In the genomic region with DNA sequence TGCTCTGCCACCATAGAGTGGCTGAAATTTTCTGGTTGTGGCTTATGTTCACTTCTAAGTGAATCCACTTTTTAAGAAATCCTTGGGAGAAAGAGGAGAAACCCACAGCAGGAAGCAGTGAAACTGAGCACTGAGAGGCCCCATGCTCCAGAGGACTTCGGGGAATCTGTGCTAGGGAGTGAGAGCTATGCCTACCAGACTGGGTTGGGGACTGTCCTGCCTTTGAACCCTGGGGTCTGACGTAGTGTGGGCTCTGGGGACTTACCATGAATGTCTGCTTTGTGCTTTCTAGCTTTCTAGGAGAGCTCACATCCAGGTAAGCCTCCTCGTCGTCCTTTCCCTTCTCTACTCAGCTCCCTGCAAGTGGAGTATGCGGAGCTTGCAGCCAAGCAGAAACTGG, we compare ENCODE assay signal across 30 mouse cellular contexts. TPM values are rescaled to one million over a fixed set of nuclear protein-coding genes. Genes with fewer than 3 reads are reported as not detected.
DNase-seq lines count a peak whose midpoint lies in the region; ATAC-seq lines count a peak whose summit lies in the region.
"Had no signal": no experiment of that assay in that cellular context is flagged by ENCODE, and none has a peak within 500 bp of the region (broad histone marks: within the 10 kb centered on the region; RNA-seq: fewer than 3 reads in every experiment).

No protein-coding gene starts in this region.

- DNase-seq in embryo, embryonic 11 days = peak; percentile 10
- no peak for DNase-seq in embryo, embryonic 10 days (ENCODE audit: low spot score)
- no peak for DNase-seq in kidney, adult 11 months
- no peak for DNase-seq in right cerebral cortex, postnatal 10 days (ENCODE audit: low spot score in 2 of 2)
- no peak for DNase-seq in layer of hippocampus, adult 9-11 months
- DNase-seq in layer of hippocampus, postnatal 36 days = no peak
- DNase-seq: adrenal gland, postnatal 14 days; cerebellum, adult 11 months; cerebellum, adult 9-10 months; cerebellum, postnatal 36 days; heart, adult 2 months; heart, postnatal 36 days; kidney, postnatal 4 days; liver; lung, embryonic 14.5 days; lung, postnatal 14 days; thymus, adult 18-20 months; thymus, postnatal 25 days had no signal

- WGBS in kidney, embryonic 16.5 days = 37% methylated on average over 5 of the region's 5 CpGs
- WGBS in limb, embryonic 12.5 days = 41% methylated on average over 5 of the region's 5 CpGs

- no peak for ATAC-seq in kidney, embryonic 16.5 days (ENCODE audit: low FRiP score, low TSS enrichment)
- ATAC-seq in limb, embryonic 12.5 days (ENCODE audit: insufficient number of reproducible peaks, insufficient read depth, low FRiP score, low TSS enrichment, low read depth) = 0 out of 2 replicates have a peak, but pooled peaks have one; percentile 74
- ATAC-seq: forebrain, embryonic 15.5 days; intestine, postnatal 0 days; midbrain, embryonic 15.5 days had no signal

- no peaks in the 10 kb centered on the region for H3K27me3 ChIP-seq in kidney, embryonic 16.5 days (ENCODE audit: insufficient read depth, low read length)
- no peaks in the 10 kb centered on the region for H3K27me3 ChIP-seq in limb, embryonic 12.5 days
- H3K27me3 ChIP-seq: CH12.LX; forebrain, embryonic 15.5 days; heart, embryonic 15.5 days; hindbrain, embryonic 13.5 days; midbrain, embryonic 15.5 days had no signal

- H3K9me3 ChIP-seq in kidney, embryonic 16.5 days (ENCODE audit: low read length) = no peaks in the 10 kb centered on the region
- H3K9me3 ChIP-seq in limb, embryonic 12.5 days = no peaks in the 10 kb centered on the region
- H3K9me3 ChIP-seq: forebrain, embryonic 10.5 days; forebrain, embryonic 15.5 days; heart, embryonic 15.5 days; hindbrain, embryonic 13.5 days; midbrain, embryonic 15.5 days had no signal

- H3K4me3 ChIP-seq in kidney, embryonic 16.5 days (ENCODE audit: low read length) = no peak overlapping the region
- no peak overlapping the region for H3K4me3 ChIP-seq in limb, embryonic 12.5 days (replicated peaks)
- H3K4me3 ChIP-seq: forebrain, embryonic 10.5 days; forebrain, embryonic 15.5 days; heart, adult 2 months; heart, embryonic 15.5 days; hindbrain, embryonic 13.5 days; midbrain, embryonic 15.5 days had no signal

- no peak overlapping the region for H3K9ac ChIP-seq in kidney, embryonic 16.5 days (replicated peaks; ENCODE audit: low read length)
- H3K9ac ChIP-seq in limb, embryonic 12.5 days (replicated peaks) = no peak overlapping the region
- H3K9ac ChIP-seq: forebrain, embryonic 15.5 days; heart, embryonic 15.5 days; hindbrain, embryonic 13.5 days; liver, embryonic 14.5 days; lung, embryonic 14.5 days; midbrain, embryonic 15.5 days had no signal

- peaks cover 5% of the 10 kb centered on the region; the same call in 1 of the 2 replicates for H3K4me1 ChIP-seq in kidney, embryonic 16.5 days (ENCODE audit: insufficient read depth, low read length)
- peaks cover 3% of the 10 kb centered on the region for H3K4me1 ChIP-seq in limb, embryonic 12.5 days (replicated peaks)
- H3K4me1 ChIP-seq: forebrain, embryonic 15.5 days; heart, embryonic 15.5 days; hindbrain, embryonic 13.5 days; midbrain, embryonic 15.5 days had no signal

- peak overlapping the region; percentile 38; the same call in 1 of the 2 replicates for H3K27ac ChIP-seq in kidney, embryonic 16.5 days (ENCODE audit: low read length)
- peak overlapping the region; percentile 83 for H3K27ac ChIP-seq in limb, embryonic 12.5 days
- H3K27ac ChIP-seq: forebrain, embryonic 10.5 days; forebrain, embryonic 15.5 days; heart, adult 2 months; heart, embryonic 15.5 days; hindbrain, embryonic 13.5 days; kidney, postnatal 0 days; liver, embryonic 14.5 days; midbrain, embryonic 15.5 days; stomach, postnatal 0 days had no signal

- H3K36me3 ChIP-seq in kidney, embryonic 16.5 days (ENCODE audit: insufficient read depth, low read length) = no peaks in the 10 kb centered on the region
- H3K36me3 ChIP-seq in limb, embryonic 12.5 days = no peaks in the 10 kb centered on the region
- H3K36me3 ChIP-seq: forebrain, embryonic 10.5 days; forebrain, embryonic 15.5 days; heart, embryonic 15.5 days; hindbrain, embryonic 13.5 days; midbrain, embryonic 15.5 days had no signal

- H3K4me2 ChIP-seq in kidney, embryonic 16.5 days (replicated peaks; ENCODE audit: low read depth, low read length) = no peak overlapping the region
- no peak overlapping the region for H3K4me2 ChIP-seq in limb, embryonic 12.5 days
- H3K4me2 ChIP-seq: forebrain, embryonic 15.5 days; heart, embryonic 15.5 days; hindbrain, embryonic 13.5 days; lung, embryonic 14.5 days; midbrain, embryonic 15.5 days had no signal

RNA-seq across cellular contexts. Expression of gene Dgkd, which starts 16.1 kb away (rescaled TPM):
- 33.8 and 35.3 TPM in 2 replicates for polyA plus RNA-seq in kidney, embryonic 16.5 days (2015; fragmentation: Nextera tagmentation; extraction: Ambion mirVana)
- polyA plus RNA-seq in limb, embryonic 12.5 days (2016; fragmentation: Nextera tagmentation; extraction: Ambion mirVana) = 44.6 and 45.8 TPM in 2 replicates
- total RNA-seq in layer of hippocampus, postnatal 36 days (2021) = 100 to 1,000 TPM; 104 to 118 TPM

RNA-seq across cellular contexts. Expression of gene Sag, which starts 33.5 kb away (rescaled TPM):
- polyA plus RNA-seq in kidney, embryonic 16.5 days (2015; fragmentation: Nextera tagmentation; extraction: Ambion mirVana) = 1.3 and 2.0 TPM in 2 replicates
- 2.7 and 3.8 TPM in 2 replicates for polyA plus RNA-seq in limb, embryonic 12.5 days (2016; fragmentation: Nextera tagmentation; extraction: Ambion mirVana)
- 1 to 10 TPM; 2.2 to 3.5 TPM for total RNA-seq in layer of hippocampus, postnatal 36 days (2021)
